Mouse (Mus musculus) MEL (cell line): ENCODE measurements around the gene Itprid1. TPM values are rescaled to one million over a fixed set of nuclear protein-coding genes. Genes with fewer than 3 reads are reported as not detected.

Experiments used
- DNase-seq: peaks from one replicate; pipeline ENCODE4 v3.0.0; 2011; ENCODE audit warnings: low read depth, low spot score
- H3K27ac ChIP-seq: 2 replicates; pipeline ENCODE4 v1.5.1; 2012; ENCODE audit warnings: low read depth, mild to moderate bottlenecking, control low read depth, low read length, moderate library complexity; ENCODE audit not compliant: control insufficient read depth
- H3K27me3 ChIP-seq, 2 experiments: fragments of 150-350 bp in 1 of 2; sonication (generic) in 1 of 2; 2 replicates each; pipeline ENCODE4 v1.6.1; 2012; ENCODE audit warnings: low read length in 2 of 2, mild to moderate bottlenecking in 2 of 2, improper control_type of control experiment in 1 of 2, moderate library complexity in 1 of 2; ENCODE audit not compliant: insufficient read depth in 2 of 2, control insufficient read depth in 1 of 2
- H3K36me3 ChIP-seq, 2 experiments: 2 replicates each; pipeline ENCODE4 v1.6.1; 2012 to 2014; ENCODE audit warnings: low read length in 2 of 2, improper control_type of control experiment in 1 of 2, inconsistent platforms in 1 of 2, mild to moderate bottlenecking in 1 of 2; ENCODE audit not compliant: insufficient read depth in 2 of 2, control insufficient read depth in 1 of 2
- H3K4me1 ChIP-seq, 2 experiments: fragments of 150-350 bp in 1 of 2; sonication (generic) in 1 of 2; 2 replicates each; pipeline ENCODE4 v1.6.1; 2012; ENCODE audit warnings: low read length in 2 of 2, improper control_type of control experiment in 1 of 2, mild to moderate bottlenecking in 1 of 2; ENCODE audit not compliant: insufficient read depth in 2 of 2, control insufficient read depth in 1 of 2
- H3K4me3 ChIP-seq, 2 experiments: fragments of 150-350 bp in 1 of 2; sonication (generic) in 1 of 2; 2 replicates each; pipeline ENCODE4 v1.5.1; 2012; ENCODE audit warnings: low read depth in 2 of 2, low read length in 2 of 2, mild to moderate bottlenecking in 2 of 2, moderate library complexity in 2 of 2, control low read depth in 1 of 2, improper control_type of control experiment in 1 of 2; ENCODE audit not compliant: control insufficient read depth in 1 of 2, insufficient read depth in 1 of 2
- H3K79me2 ChIP-seq: 2 replicates; pipeline ENCODE4 v1.6.1; 2012; ENCODE audit warnings: mild to moderate bottlenecking, low read length, moderate library complexity; ENCODE audit not compliant: control insufficient read depth, poor library complexity, insufficient read depth
- H3K9ac ChIP-seq: 2 replicates; pipeline ENCODE4 v1.6.1; 2012; ENCODE audit warnings: low read depth, mild to moderate bottlenecking, control low read depth, low read length, moderate library complexity; ENCODE audit not compliant: control insufficient read depth, poor library complexity, severe bottlenecking
- H3K9me3 ChIP-seq: fragments of 150-350 bp; sonication (generic); replicated peaks from 2 replicates; pipeline ENCODE4 v1.6.1; 2012; ENCODE audit warnings: mild to moderate bottlenecking, low read length, improper control_type of control experiment, moderate library complexity; ENCODE audit not compliant: insufficient read depth
- CHD1 ChIP-seq: IDR thresholded peaks from 2 replicates; pipeline ENCODE4 v1.6.1; 2012; ENCODE audit warnings: low read depth, mild to moderate bottlenecking, inconsistent platforms, low read length, improper control_type of control experiment
- E2F4 ChIP-seq: IDR thresholded peaks from 2 replicates; pipeline ENCODE4 v1.6.1; 2011; ENCODE audit warnings: low read depth, low read length, improper control_type of control experiment, borderline replicate concordance
- ELF1 ChIP-seq: IDR thresholded peaks from 2 replicates; pipeline ENCODE4 v1.6.1; 2014; ENCODE audit warnings: low read depth, mild to moderate bottlenecking, inconsistent platforms, low read length, improper control_type of control experiment, moderate library complexity
- GABPA ChIP-seq: IDR thresholded peaks from 2 replicates; pipeline ENCODE4 v1.6.1; 2012; ENCODE audit warnings: low read depth, mild to moderate bottlenecking, inconsistent platforms, low read length, improper control_type of control experiment, moderate library complexity
- MEF2A ChIP-seq: IDR thresholded peaks from 2 replicates; pipeline ENCODE4 v1.6.1; 2014; ENCODE audit warnings: low read depth, mild to moderate bottlenecking, inconsistent platforms, low read length, improper control_type of control experiment; ENCODE audit not compliant: poor library complexity, insufficient replicate concordance, severe bottlenecking; ENCODE audit errors: extremely low read depth
- MXI1 ChIP-seq: IDR thresholded peaks from 2 replicates; pipeline ENCODE4 v1.6.1; 2011; ENCODE audit warnings: mild to moderate bottlenecking, low read depth, low read length, improper control_type of control experiment
- POLR2A ChIP-seq, 2 experiments: IDR thresholded peaks; 2 replicates each; pipeline ENCODE4 v1.6.1; 2011 to 2012; ENCODE audit warnings: low read length in 2 of 2, mild to moderate bottlenecking in 2 of 2, control low read depth in 1 of 2, improper control_type of control experiment in 1 of 2, low read depth in 1 of 2, moderate library complexity in 1 of 2; ENCODE audit not compliant: control insufficient read depth in 1 of 2, insufficient read depth in 1 of 2, poor library complexity in 1 of 2
- POLR2AphosphoS5 ChIP-seq: IDR thresholded peaks from 2 replicates; pipeline ENCODE4 v1.6.1; 2012; ENCODE audit warnings: low read depth, borderline replicate concordance, mild to moderate bottlenecking, inconsistent platforms, low read length, moderate library complexity, mixed read lengths
- RAD21 ChIP-seq: IDR thresholded peaks from 2 replicates; pipeline ENCODE4 v1.6.1; 2011; ENCODE audit warnings: mild to moderate bottlenecking, low read depth, low read length, improper control_type of control experiment
- RCOR1 ChIP-seq: IDR thresholded peaks from 2 replicates; pipeline ENCODE4 v1.6.1; 2012; ENCODE audit warnings: low read depth, mild to moderate bottlenecking, inconsistent platforms, low read length, improper control_type of control experiment
- SMC3 ChIP-seq: IDR thresholded peaks from 2 replicates; pipeline ENCODE4 v1.6.1; 2011; ENCODE audit warnings: low read depth, low read length, improper control_type of control experiment
- TBP ChIP-seq: IDR thresholded peaks from 2 replicates; pipeline ENCODE4 v1.8.0; 2011; ENCODE audit warnings: low read depth, low read length, improper control_type of control experiment
- TCF12 ChIP-seq: IDR thresholded peaks from 2 replicates; pipeline ENCODE4 v1.6.1; 2014; ENCODE audit warnings: low read depth, mild to moderate bottlenecking, inconsistent platforms, low read length, improper control_type of control experiment, moderate library complexity
- USF2 ChIP-seq, 2 experiments: IDR thresholded peaks; 2 replicates each; pipeline ENCODE4 v1.6.1; 2011 to 2012; ENCODE audit warnings: improper control_type of control experiment in 2 of 2, low read length in 2 of 2, borderline replicate concordance in 1 of 2, inconsistent platforms in 1 of 2, low read depth in 1 of 2, mild to moderate bottlenecking in 1 of 2; ENCODE audit not compliant: insufficient read depth in 1 of 2
- polyA plus RNA-seq, 2 experiments: library from polyadenylated mRNA; stranded (reverse) in 1 of 2; unstranded in 1 of 2; fragments of >175 nt in 1 of 2; fragments of >200 nt in 1 of 2; gene quantifications; 2 replicates each; pipeline versions ENCODE4 v1.2.1 to v1.2.4; 2012; ENCODE audit warnings: low replicate concordance in 2 of 2, low read depth in 1 of 2; ENCODE audit not compliant: insufficient read length in 2 of 2, insufficient read depth in 1 of 2, missing spikeins in 1 of 2
- total RNA-seq: library from RNA; depleted of rRNA; stranded (reverse); fragments of 300-350 nt; gene quantifications from 2 replicates; pipeline ENCODE4 v1.2.3, GENCODE M21; 2012

Itprid1 gene
- total and polyA plus RNA-seq, 3 experiments = not detected

DNA sequence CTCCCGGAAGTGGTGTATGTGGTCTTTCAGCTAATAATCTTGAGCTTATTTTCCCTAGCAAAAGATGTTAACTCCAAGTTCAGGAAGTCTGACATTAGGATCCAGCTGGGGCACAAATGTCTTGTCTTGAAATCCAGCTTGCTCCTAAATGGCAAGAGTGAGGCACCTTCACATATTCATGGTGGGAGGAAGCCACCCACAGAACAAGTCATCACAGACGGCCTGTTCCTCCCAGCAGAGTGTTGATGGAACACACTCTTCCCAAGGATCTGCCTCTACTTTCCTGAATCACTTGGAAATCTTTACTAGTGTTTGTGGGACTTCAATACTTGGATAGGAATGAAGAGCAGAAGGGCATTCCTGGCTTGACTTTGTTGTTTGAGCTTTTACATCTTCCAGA lies 28.5 kb downstream of the Itprid1 start:
- Histone ChIP-seq H3K27ac (no peak overlapping the region), H3K36me3 (no peaks in the 10 kb centered on the region), H3K9ac (no peak overlapping the region), H3K27me3 (no peaks in the 10 kb centered on the region), H3K4me1 (no peaks in the 10 kb centered on the region), H3K4me3 (no peak overlapping the region), H3K79me2 (no peaks in the 10 kb centered on the region), H3K9me3 (no peaks in the 10 kb centered on the region)
- no peak for TF ChIP-seq POLR2A (IDR thresholded peaks at IDR 0.05; ENCODE audit: control insufficient read depth in 1 of 2, insufficient read depth in 1 of 2, low read depth in 1 of 2, low read length in 2 of 2, poor library complexity in 1 of 2)
- no peak for TF ChIP-seq TBP
- DNase-seq = no peak

DNA sequence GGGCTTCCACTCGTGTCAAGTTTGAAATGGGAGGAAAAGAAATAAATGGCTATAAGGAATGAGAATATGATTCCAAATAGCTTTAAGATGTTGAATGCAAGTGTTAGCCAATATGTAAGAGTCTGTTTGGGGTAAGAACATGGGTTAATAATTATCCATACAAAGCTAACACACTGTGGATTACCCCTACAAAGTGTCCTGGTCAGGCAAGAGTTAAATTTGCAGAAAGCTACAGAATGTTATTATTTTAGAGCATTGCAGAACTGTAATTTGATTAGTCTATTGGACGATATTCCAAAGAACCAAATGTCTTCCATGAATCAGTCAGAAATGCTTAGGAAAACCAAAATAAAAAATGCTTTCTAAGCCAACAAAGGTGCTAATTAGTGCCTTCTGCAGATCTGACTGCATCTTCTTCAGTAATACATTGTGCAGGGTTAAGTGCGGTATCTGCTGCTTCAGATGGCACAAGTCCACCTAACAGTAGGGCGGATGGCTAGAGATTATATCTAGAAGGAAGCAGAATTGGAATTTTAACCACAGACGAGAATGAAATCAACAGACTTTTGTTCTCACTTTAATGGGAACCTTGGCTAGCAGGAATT lies 42.8 kb downstream of the Itprid1 start:
- TF ChIP-seq CHD1 (no peak), USF2 (IDR thresholded peaks at IDR 0.05; ENCODE audit: borderline replicate concordance in 1 of 2, insufficient read depth in 1 of 2, low read depth in 1 of 2, low read length in 2 of 2) (no peak), POLR2AphosphoS5 (no peak), RAD21 (no peak), TCF12 (no peak), GABPA (no peak), TBP (no peak), ELF1 (no peak), E2F4 (no peak), MXI1 (no peak), RCOR1 (no peak), MEF2A (no peak)
- DNase-seq = no peak
- H3K4me1 ChIP-seq = no peaks in the 10 kb centered on the region
- no peaks in the 10 kb centered on the region for H3K36me3 ChIP-seq
- H3K9me3 ChIP-seq = no peaks in the 10 kb centered on the region
- H3K4me3 ChIP-seq = no peak overlapping the region
- H3K27me3 ChIP-seq = no peaks in the 10 kb centered on the region
- no peaks in the 10 kb centered on the region for H3K79me2 ChIP-seq
- no peak overlapping the region for H3K9ac ChIP-seq
- H3K27ac ChIP-seq = no peak overlapping the region

DNA sequence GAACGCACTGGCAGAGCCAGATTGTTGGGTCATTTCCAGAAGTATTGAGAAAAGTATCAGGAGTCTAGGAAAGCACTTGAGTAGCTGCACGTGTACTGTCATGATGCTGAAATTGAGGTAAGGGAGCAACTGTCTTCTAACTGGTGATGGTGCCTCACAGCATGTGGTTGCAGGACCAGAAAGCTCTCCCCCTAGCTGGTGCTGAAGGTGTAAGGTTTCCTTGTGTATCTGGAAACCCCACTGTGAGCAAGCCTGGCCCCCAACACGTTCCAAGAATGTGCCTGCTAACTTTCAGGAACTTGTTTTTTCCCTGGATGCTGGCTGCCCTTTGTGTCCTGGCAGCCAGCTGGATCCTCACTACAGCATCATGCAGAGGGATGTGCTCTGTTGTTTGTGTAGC lies 44.2 kb downstream of the Itprid1 start:
- no peak overlapping the region for H3K9ac ChIP-seq
- no peak for DNase-seq
- no peak overlapping the region for H3K27ac ChIP-seq
- no peaks in the 10 kb centered on the region for H3K36me3 ChIP-seq
- no peak for TF ChIP-seq SMC3
- no peak overlapping the region for H3K4me3 ChIP-seq
- no peaks in the 10 kb centered on the region for H3K79me2 ChIP-seq
- no peaks in the 10 kb centered on the region for H3K27me3 ChIP-seq
- no peaks in the 10 kb centered on the region for H3K4me1 ChIP-seq
- H3K9me3 ChIP-seq = no peaks in the 10 kb centered on the region
